Mouse (Mus musculus): ENCODE results near the gene Prtn3. TPM values are rescaled to one million over a fixed set of nuclear protein-coding genes. Genes with fewer than 3 reads are reported as not detected.

Prtn3 gene
- polyA plus RNA-seq, 1 experiment from 2014 or later: 3.0 TPM

- Histone ChIP-seq H3K4me1 (replicated peaks; ENCODE audit: control insufficient read depth, insufficient read depth, low read length) (peaks cover 26% of the 10 kb centered on the region), H3K36me3 (ENCODE audit: control insufficient read depth, insufficient read depth, low read length) (peaks cover 51% of the 10 kb centered on the region), H3K4me3 (ENCODE audit: low read length) (peak overlapping the region; percentile 93), H3K9me3 (ENCODE audit: control insufficient read depth, low read length) (no peaks in the 10 kb centered on the region), H3K9ac (ENCODE audit: low read length) (peak overlapping the region; percentile 99; the same call in 1 of the 2 replicates), H3K27me3 (ENCODE audit: control insufficient read depth, insufficient read depth, low read depth, low read length) (no peaks in the 10 kb centered on the region), H3K4me2 (ENCODE audit: low read depth, low read length) (peak overlapping the region; percentile 85), H3K27ac (ENCODE audit: low read length) (peak overlapping the region; percentile 100)
- WGBS: 34% methylated on average over 17 of the region's 17 CpGs
- ATAC-seq (ENCODE audit: low read depth): peak; percentile 14
These were observed 15.7 kb upstream of the Prtn3 start for GRCm38 (mm10) chr10:79858416-79859074.

- peaks cover 52% of the 10 kb centered on the region for H3K36me3 ChIP-seq (ENCODE audit: control insufficient read depth, insufficient read depth, low read length)
- 66% methylated on average over 11 of the region's 11 CpGs for WGBS
- H3K27ac ChIP-seq (ENCODE audit: low read length): no peak overlapping the region
- H3K4me3 ChIP-seq (ENCODE audit: low read length): no peak overlapping the region
- no peaks in the 10 kb centered on the region for H3K27me3 ChIP-seq (ENCODE audit: control insufficient read depth, insufficient read depth, low read depth, low read length)
- no peaks in the 10 kb centered on the region for H3K9me3 ChIP-seq (ENCODE audit: control insufficient read depth, low read length)
- H3K9ac ChIP-seq (ENCODE audit: low read length): no peak overlapping the region
- H3K4me1 ChIP-seq (replicated peaks; ENCODE audit: control insufficient read depth, insufficient read depth, low read length): peaks cover 26% of the 10 kb centered on the region
- no peak for ATAC-seq (ENCODE audit: low read depth)
- H3K4me2 ChIP-seq (ENCODE audit: low read depth, low read length): no peak overlapping the region
These were observed 15.2 kb upstream of the Prtn3 start for GRCm38 (mm10) chr10:79859116-79859515.

- Histone ChIP-seq H3K27ac (ENCODE audit: low read length) (no peak overlapping the region), H3K9ac (ENCODE audit: low read length) (no peak overlapping the region), H3K9me3 (ENCODE audit: control insufficient read depth, low read length) (no peaks in the 10 kb centered on the region), H3K36me3 (ENCODE audit: control insufficient read depth, insufficient read depth, low read length) (peaks cover 60% of the 10 kb centered on the region), H3K4me1 (replicated peaks; ENCODE audit: control insufficient read depth, insufficient read depth, low read length) (peaks cover 26% of the 10 kb centered on the region), H3K27me3 (ENCODE audit: control insufficient read depth, insufficient read depth, low read depth, low read length) (no peaks in the 10 kb centered on the region), H3K4me2 (ENCODE audit: low read depth, low read length) (no peak overlapping the region), H3K4me3 (ENCODE audit: low read length) (no peak overlapping the region)
- WGBS: 89% methylated on average over 26 of the region's 26 CpGs
- no peak for ATAC-seq (ENCODE audit: low read depth)
These were observed 14.0 kb upstream of the Prtn3 start for GRCm38 (mm10) chr10:79860079-79860911.

- 64% methylated on average over 25 of the region's 25 CpGs for WGBS
- no peak overlapping the region for H3K4me2 ChIP-seq (ENCODE audit: low read depth, low read length)
- H3K4me3 ChIP-seq (ENCODE audit: low read length): no peak overlapping the region
- H3K4me1 ChIP-seq (replicated peaks; ENCODE audit: control insufficient read depth, insufficient read depth, low read length): peaks cover 25% of the 10 kb centered on the region
- H3K27me3 ChIP-seq (ENCODE audit: control insufficient read depth, insufficient read depth, low read depth, low read length): no peaks in the 10 kb centered on the region
- peaks cover 60% of the 10 kb centered on the region for H3K36me3 ChIP-seq (ENCODE audit: control insufficient read depth, insufficient read depth, low read length)
- no peaks in the 10 kb centered on the region for H3K9me3 ChIP-seq (ENCODE audit: control insufficient read depth, low read length)
- no peak overlapping the region for H3K27ac ChIP-seq (ENCODE audit: low read length)
- ATAC-seq (ENCODE audit: low read depth): no peak
- H3K9ac ChIP-seq (ENCODE audit: low read length): 0 out of 2 replicates have a peak overlapping the region, but pooled peaks have one; percentile 18
These were observed 12.8 kb upstream of the Prtn3 start for GRCm38 (mm10) chr10:79861230-79862048.

GRCm38 (mm10) chr10:79862049-79862788 lies 12.1 kb upstream of the Prtn3 start:
- WGBS: 82% methylated on average over 23 of the region's 23 CpGs
- Histone ChIP-seq H3K9ac (ENCODE audit: low read length) (no peak overlapping the region), H3K4me3 (ENCODE audit: low read length) (no peak overlapping the region), H3K4me2 (ENCODE audit: low read depth, low read length) (no peak overlapping the region), H3K27me3 (ENCODE audit: control insufficient read depth, insufficient read depth, low read depth, low read length) (no peaks in the 10 kb centered on the region), H3K27ac (ENCODE audit: low read length) (no peak overlapping the region), H3K4me1 (replicated peaks; ENCODE audit: control insufficient read depth, insufficient read depth, low read length) (peaks cover 17% of the 10 kb centered on the region), H3K36me3 (ENCODE audit: control insufficient read depth, insufficient read depth, low read length) (peaks cover 56% of the 10 kb centered on the region), H3K9me3 (ENCODE audit: control insufficient read depth, low read length) (no peaks in the 10 kb centered on the region)
- ATAC-seq (ENCODE audit: low read depth): no peak

GRCm38 (mm10) chr10:79862925-79863324 lies 11.4 kb upstream of the Prtn3 start:
- WGBS: 58% methylated on average over 10 of the region's 10 CpGs
- peaks cover 54% of the 10 kb centered on the region for H3K36me3 ChIP-seq (ENCODE audit: control insufficient read depth, insufficient read depth, low read length)
- no peaks in the 10 kb centered on the region for H3K27me3 ChIP-seq (ENCODE audit: control insufficient read depth, insufficient read depth, low read depth, low read length)
- H3K27ac ChIP-seq (ENCODE audit: low read length): no peak overlapping the region
- no peak for ATAC-seq (ENCODE audit: low read depth)
- peaks cover 10% of the 10 kb centered on the region for H3K4me1 ChIP-seq (replicated peaks; ENCODE audit: control insufficient read depth, insufficient read depth, low read length)
- no peak overlapping the region for H3K9ac ChIP-seq (ENCODE audit: low read length)
- no peak overlapping the region for H3K4me3 ChIP-seq (ENCODE audit: low read length)
- H3K9me3 ChIP-seq (ENCODE audit: control insufficient read depth, low read length): no peaks in the 10 kb centered on the region
- no peak overlapping the region for H3K4me2 ChIP-seq (ENCODE audit: low read depth, low read length)

- H3K9ac ChIP-seq (ENCODE audit: low read length): no peak overlapping the region
- H3K4me2 ChIP-seq (ENCODE audit: low read depth, low read length): no peak overlapping the region
- H3K4me1 ChIP-seq (replicated peaks; ENCODE audit: control insufficient read depth, insufficient read depth, low read length): no peaks in the 10 kb centered on the region; the same call in 1 of the 2 replicates
- no peaks in the 10 kb centered on the region for H3K9me3 ChIP-seq (ENCODE audit: control insufficient read depth, low read length)
- H3K4me3 ChIP-seq (ENCODE audit: low read length): no peak overlapping the region
- peak; percentile 4; the same call in 1 of the 2 replicates for ATAC-seq (ENCODE audit: low read depth)
- H3K36me3 ChIP-seq (ENCODE audit: control insufficient read depth, insufficient read depth, low read length): peaks cover 47% of the 10 kb centered on the region
- no peaks in the 10 kb centered on the region for H3K27me3 ChIP-seq (ENCODE audit: control insufficient read depth, insufficient read depth, low read depth, low read length)
- WGBS: 49% methylated on average over 10 of the region's 10 CpGs
- H3K27ac ChIP-seq (ENCODE audit: low read length): no peak overlapping the region
These were observed 9.7 kb upstream of the Prtn3 start for GRCm38 (mm10) chr10:79864351-79865188.

- no peaks in the 10 kb centered on the region for H3K9me3 ChIP-seq (ENCODE audit: control insufficient read depth, low read length)
- H3K9ac ChIP-seq (ENCODE audit: low read length): 0 out of 2 replicates have a peak overlapping the region, but pooled peaks have one; percentile 7
- no peaks in the 10 kb centered on the region for H3K27me3 ChIP-seq (ENCODE audit: control insufficient read depth, insufficient read depth, low read depth, low read length)
- no peaks in the 10 kb centered on the region; the same call in 1 of the 2 replicates for H3K4me1 ChIP-seq (replicated peaks; ENCODE audit: control insufficient read depth, insufficient read depth, low read length)
- peak; percentile 16; the same call in 1 of the 2 replicates for ATAC-seq (ENCODE audit: low read depth)
- peaks cover 41% of the 10 kb centered on the region for H3K36me3 ChIP-seq (ENCODE audit: control insufficient read depth, insufficient read depth, low read length)
- H3K4me2 ChIP-seq (ENCODE audit: low read depth, low read length): no peak overlapping the region
- H3K4me3 ChIP-seq (ENCODE audit: low read length): no peak overlapping the region
- WGBS: 44% methylated on average over 12 of the region's 12 CpGs
- H3K27ac ChIP-seq (ENCODE audit: low read length): no peak overlapping the region
These were observed 9.1 kb upstream of the Prtn3 start for GRCm38 (mm10) chr10:79865189-79865601.
